Mouse (Mus musculus): Measurements from ENCODE around the gene Grasp. TPM values are rescaled to one million over a fixed set of nuclear protein-coding genes. Genes with fewer than 3 reads are reported as not detected.

Gene Grasp
- polyA plus RNA-seq, 2 experiments, result 7.5 to 20.5 TPM

- over 99% methylated on average over 9 of the region's 9 CpGs for WGBS
- Histone ChIP-seq H3K27ac (replicated peaks; ENCODE audit: low read depth, low read length) (no peak overlapping the region), H3K27me3 (ENCODE audit: control insufficient read depth, insufficient read depth, low read length) (no peaks in the 10 kb centered on the region), H3K9ac (ENCODE audit: low read depth, low read length, severe bottlenecking) (no peak overlapping the region), H3K4me3 (replicated peaks; ENCODE audit: low read length) (no peak overlapping the region), H3K36me3 (ENCODE audit: control insufficient read depth, insufficient read depth, low read length) (peaks cover 85% of the 10 kb centered on the region), H3K4me2 (replicated peaks; ENCODE audit: low read depth, low read length, severe bottlenecking) (no peak overlapping the region), H3K4me1 (ENCODE audit: control insufficient read depth, insufficient read depth, low read length) (no peaks in the 10 kb centered on the region), H3K9me3 (ENCODE audit: control insufficient read depth, low read length) (no peaks in the 10 kb centered on the region)
- TF ChIP-seq POLR2A (IDR thresholded peaks at IDR 0.05; ENCODE audit: borderline replicate concordance, extremely low read depth, insufficient read depth, insufficient read length), result no peak
- no peak for ATAC-seq (ENCODE audit: low FRiP score, low read depth)
- no peak for DNase-seq (ENCODE audit: low spot score)
Measured at GRCm38 (mm10) chr15:101200777-101201295, 23.2 kb upstream of the Grasp start.

GRCm38 (mm10) chr15:101201414-101201813, 22.6 kb upstream of the Grasp start:
- ATAC-seq (ENCODE audit: low FRiP score, low read depth), result no peak
- Histone ChIP-seq H3K9me3 (ENCODE audit: control insufficient read depth, low read length) (no peaks in the 10 kb centered on the region), H3K4me1 (ENCODE audit: control insufficient read depth, insufficient read depth, low read length) (no peaks in the 10 kb centered on the region), H3K36me3 (ENCODE audit: control insufficient read depth, insufficient read depth, low read length) (peaks cover 85% of the 10 kb centered on the region), H3K27me3 (ENCODE audit: control insufficient read depth, insufficient read depth, low read length) (no peaks in the 10 kb centered on the region), H3K9ac (ENCODE audit: low read depth, low read length, severe bottlenecking) (no peak overlapping the region), H3K4me2 (replicated peaks; ENCODE audit: low read depth, low read length, severe bottlenecking) (no peak overlapping the region), H3K4me3 (replicated peaks; ENCODE audit: low read length) (no peak overlapping the region), H3K27ac (replicated peaks; ENCODE audit: low read depth, low read length) (no peak overlapping the region)
- no peak for TF ChIP-seq POLR2A (IDR thresholded peaks at IDR 0.05; ENCODE audit: borderline replicate concordance, extremely low read depth, insufficient read depth, insufficient read length)
- no peak for DNase-seq (ENCODE audit: low spot score)
- 96% methylated on average over 3 of the region's 3 CpGs for WGBS

DNA sequence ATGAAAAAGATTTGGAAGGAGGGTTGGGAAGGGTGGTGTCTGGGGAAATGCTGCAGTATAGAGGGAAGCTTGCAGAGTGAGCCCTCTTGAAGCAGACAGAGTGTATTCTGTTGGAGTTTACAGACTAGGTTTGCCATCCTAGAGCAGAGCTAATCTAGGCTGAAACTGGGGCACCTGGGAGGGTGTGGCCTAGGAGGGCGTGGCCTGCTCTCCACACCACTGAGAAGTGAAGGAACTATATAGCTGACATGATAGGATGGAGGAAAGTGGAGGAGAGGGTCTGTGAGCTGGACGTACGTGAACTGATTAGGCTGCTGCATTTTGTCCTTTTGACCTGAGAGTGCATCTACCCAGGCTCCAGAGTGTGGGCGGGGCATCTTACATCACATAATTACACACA, 20.3 kb upstream of the Grasp start:
- no peak for DNase-seq (ENCODE audit: low spot score)
- Histone ChIP-seq H3K4me3 (replicated peaks; ENCODE audit: low read length) (no peak overlapping the region), H3K4me2 (replicated peaks; ENCODE audit: low read depth, low read length, severe bottlenecking) (no peak overlapping the region), H3K4me1 (ENCODE audit: control insufficient read depth, insufficient read depth, low read length) (no peaks in the 10 kb centered on the region), H3K9ac (ENCODE audit: low read depth, low read length, severe bottlenecking) (no peak overlapping the region), H3K27me3 (ENCODE audit: control insufficient read depth, insufficient read depth, low read length) (no peaks in the 10 kb centered on the region), H3K27ac (replicated peaks; ENCODE audit: low read depth, low read length) (no peak overlapping the region), H3K9me3 (ENCODE audit: control insufficient read depth, low read length) (no peaks in the 10 kb centered on the region), H3K36me3 (ENCODE audit: control insufficient read depth, insufficient read depth, low read length) (peaks cover 90% of the 10 kb centered on the region)
- TF ChIP-seq POLR2A (IDR thresholded peaks at IDR 0.05; ENCODE audit: borderline replicate concordance, extremely low read depth, insufficient read depth, insufficient read length), result no peak
- WGBS, result 75% methylated on average over 4 of the region's 4 CpGs
- ATAC-seq (ENCODE audit: low FRiP score, low read depth), result no peak

GRCm38 (mm10) chr15:101204781-101205180, 19.2 kb upstream of the Grasp start:
- WGBS, result 82% methylated on average over 7 of the region's 7 CpGs
- ATAC-seq (ENCODE audit: low FRiP score, low read depth) (no peak), DNase-seq (ENCODE audit: low spot score) (no peak)
- no peak overlapping the region for H3K4me2 ChIP-seq (replicated peaks; ENCODE audit: low read depth, low read length, severe bottlenecking)
- H3K4me1 ChIP-seq (ENCODE audit: control insufficient read depth, insufficient read depth, low read length), result no peaks in the 10 kb centered on the region
- no peak overlapping the region for H3K27ac ChIP-seq (replicated peaks; ENCODE audit: low read depth, low read length)
- no peaks in the 10 kb centered on the region for H3K9me3 ChIP-seq (ENCODE audit: control insufficient read depth, low read length)
- TF ChIP-seq POLR2A (IDR thresholded peaks at IDR 0.05; ENCODE audit: borderline replicate concordance, extremely low read depth, insufficient read depth, insufficient read length), result no peak
- H3K4me3 ChIP-seq (replicated peaks; ENCODE audit: low read length), result no peak overlapping the region
- H3K27me3 ChIP-seq (ENCODE audit: control insufficient read depth, insufficient read depth, low read length), result no peaks in the 10 kb centered on the region
- peaks cover 91% of the 10 kb centered on the region for H3K36me3 ChIP-seq (ENCODE audit: control insufficient read depth, insufficient read depth, low read length)
- H3K9ac ChIP-seq (ENCODE audit: low read depth, low read length, severe bottlenecking), result no peak overlapping the region

GRCm38 (mm10) chr15:101210228-101210627, 13.8 kb upstream of the Grasp start:
- 70% methylated on average over 6 of the region's 6 CpGs for WGBS

More at GRCm38 (mm10) chr15:101210228-101210627, 13.8 kb upstream of the Grasp start:
- TF ChIP-seq POLR2A (IDR thresholded peaks at IDR 0.05; ENCODE audit: borderline replicate concordance, extremely low read depth, insufficient read depth, insufficient read length), result no peak
- Histone ChIP-seq H3K4me3 (replicated peaks; ENCODE audit: low read length) (no peak overlapping the region), H3K9me3 (ENCODE audit: control insufficient read depth, low read length) (no peaks in the 10 kb centered on the region), H3K27ac (replicated peaks; ENCODE audit: low read depth, low read length) (no peak overlapping the region), H3K4me2 (replicated peaks; ENCODE audit: low read depth, low read length, severe bottlenecking) (no peak overlapping the region), H3K4me1 (ENCODE audit: control insufficient read depth, insufficient read depth, low read length) (no peaks in the 10 kb centered on the region), H3K27me3 (ENCODE audit: control insufficient read depth, insufficient read depth, low read length) (no peaks in the 10 kb centered on the region), H3K36me3 (ENCODE audit: control insufficient read depth, insufficient read depth, low read length) (peaks cover 80% of the 10 kb centered on the region), H3K9ac (ENCODE audit: low read depth, low read length, severe bottlenecking) (no peak overlapping the region)
- DNase-seq (ENCODE audit: low spot score) (peak; percentile 83), ATAC-seq (ENCODE audit: low FRiP score, low read depth) (peak; percentile 49; the same call in 1 of the 2 replicates)

Data from limb, embryonic 14.5 days (tissue).